Mouse (Mus musculus) midbrain, embryonic 16.5 days (tissue): ENCODE data around the gene Gm20388. TPM values are rescaled to one million over a fixed set of nuclear protein-coding genes. Genes with fewer than 3 reads are reported as not detected.

Experiments
- ATAC-seq: fragments of 200-750 bp; cut with Nextera tagmentation; 2 replicates; pipeline ENCODE4 v1.8.0; 2017; ENCODE audit warnings: moderate TSS enrichment
- H3K27ac ChIP-seq: fragments of 300-500 bp; sonication (generic); 2 replicates; pipeline ENCODE4 v1.5.1; 2014; ENCODE audit warnings: mild to moderate bottlenecking, low read length, mixed read lengths
- H3K27me3 ChIP-seq: fragments of 300-500 bp; sonication (generic); 2 replicates; pipeline ENCODE4 v1.6.1; 2014; ENCODE audit warnings: low read depth, low read length, mixed read lengths; ENCODE audit not compliant: control insufficient read depth, insufficient read depth
- H3K36me3 ChIP-seq: fragments of 300-500 bp; sonication (generic); 2 replicates; pipeline ENCODE4 v1.6.1; 2014; ENCODE audit warnings: mild to moderate bottlenecking, low read length, moderate library complexity, mixed read lengths; ENCODE audit not compliant: control insufficient read depth, insufficient read depth
- H3K4me1 ChIP-seq: fragments of 300-500 bp; sonication (generic); 2 replicates; pipeline ENCODE4 v1.6.1; 2014; ENCODE audit warnings: mild to moderate bottlenecking, low read length, mixed read lengths; ENCODE audit not compliant: control insufficient read depth, insufficient read depth
- H3K4me2 ChIP-seq: fragments of 300-500 bp; sonication (generic); 2 replicates; pipeline ENCODE4 v1.6.1; 2014; ENCODE audit warnings: mild to moderate bottlenecking, low read length, mixed read lengths
- H3K4me3 ChIP-seq: fragments of 300-500 bp; sonication (generic); 2 replicates; pipeline ENCODE4 v1.5.1; 2014; ENCODE audit warnings: low read depth, mild to moderate bottlenecking, low read length, moderate library complexity, mixed read lengths
- H3K9ac ChIP-seq: fragments of 300-500 bp; sonication (generic); 2 replicates; pipeline ENCODE4 v1.6.1; 2014; ENCODE audit warnings: low read depth, low read length, mixed read lengths
- H3K9me3 ChIP-seq: fragments of 300-500 bp; sonication (generic); replicated peaks from 2 replicates; pipeline ENCODE4 v1.6.1; 2014; ENCODE audit warnings: mild to moderate bottlenecking, low read length, mixed read lengths; ENCODE audit not compliant: control insufficient read depth, poor library complexity, severe bottlenecking
- WGBS: fragments of 180-500 bp; shearing (Covaris S2); extraction: QIAGEN DNeasy Blood & Tissue Kit; methylation state at CpG from one replicate; pipeline ENCODE4 v1.1.7; 2014; 5-methylcytosine and 5-hydroxymethylcytosine counted together
- polyA plus RNA-seq: library from polyadenylated mRNA; unstranded; fragments of >200 nt; fragmentation: Nextera tagmentation; extraction: Ambion mirVana; gene quantifications from 2 replicates; pipeline ENCODE4 v1.2.1, GENCODE M21; 2015

Gene Gm20388
- polyA plus RNA-seq, 1 experiment from 2014 or later, result 7.5 TPM

DNA sequence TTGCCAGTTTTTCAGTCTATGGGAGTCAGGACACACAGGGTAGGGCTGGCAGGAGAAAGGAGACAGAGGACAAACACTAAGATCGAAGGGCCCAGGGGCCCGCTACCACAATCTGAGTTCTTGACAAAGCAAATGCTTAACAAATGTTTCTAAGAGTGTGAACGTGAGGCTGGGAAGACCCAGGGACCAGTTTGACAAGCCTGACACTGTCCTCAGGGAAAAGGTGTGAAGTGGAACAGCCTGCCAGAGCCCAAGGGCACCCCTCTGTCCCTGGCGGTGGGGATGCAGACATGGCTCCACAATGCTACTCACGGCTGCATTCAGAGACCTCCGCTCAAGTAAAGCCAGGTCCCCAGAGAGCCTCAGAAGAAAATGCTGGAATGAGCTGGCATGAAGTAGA lies 4195.2 kb downstream of the Gm20388 start:
- H3K4me2 ChIP-seq, result no peak overlapping the region
- no peaks in the 10 kb centered on the region for H3K4me1 ChIP-seq
- H3K36me3 ChIP-seq, result no peaks in the 10 kb centered on the region
- no peaks in the 10 kb centered on the region for H3K9me3 ChIP-seq
- H3K27me3 ChIP-seq, result no peaks in the 10 kb centered on the region
- 66% methylated on average over 6 of the region's 6 CpGs for WGBS
- H3K27ac ChIP-seq, result no peak overlapping the region
- H3K9ac ChIP-seq, result no peak overlapping the region
- no peak overlapping the region for H3K4me3 ChIP-seq
- no peak for ATAC-seq

DNA sequence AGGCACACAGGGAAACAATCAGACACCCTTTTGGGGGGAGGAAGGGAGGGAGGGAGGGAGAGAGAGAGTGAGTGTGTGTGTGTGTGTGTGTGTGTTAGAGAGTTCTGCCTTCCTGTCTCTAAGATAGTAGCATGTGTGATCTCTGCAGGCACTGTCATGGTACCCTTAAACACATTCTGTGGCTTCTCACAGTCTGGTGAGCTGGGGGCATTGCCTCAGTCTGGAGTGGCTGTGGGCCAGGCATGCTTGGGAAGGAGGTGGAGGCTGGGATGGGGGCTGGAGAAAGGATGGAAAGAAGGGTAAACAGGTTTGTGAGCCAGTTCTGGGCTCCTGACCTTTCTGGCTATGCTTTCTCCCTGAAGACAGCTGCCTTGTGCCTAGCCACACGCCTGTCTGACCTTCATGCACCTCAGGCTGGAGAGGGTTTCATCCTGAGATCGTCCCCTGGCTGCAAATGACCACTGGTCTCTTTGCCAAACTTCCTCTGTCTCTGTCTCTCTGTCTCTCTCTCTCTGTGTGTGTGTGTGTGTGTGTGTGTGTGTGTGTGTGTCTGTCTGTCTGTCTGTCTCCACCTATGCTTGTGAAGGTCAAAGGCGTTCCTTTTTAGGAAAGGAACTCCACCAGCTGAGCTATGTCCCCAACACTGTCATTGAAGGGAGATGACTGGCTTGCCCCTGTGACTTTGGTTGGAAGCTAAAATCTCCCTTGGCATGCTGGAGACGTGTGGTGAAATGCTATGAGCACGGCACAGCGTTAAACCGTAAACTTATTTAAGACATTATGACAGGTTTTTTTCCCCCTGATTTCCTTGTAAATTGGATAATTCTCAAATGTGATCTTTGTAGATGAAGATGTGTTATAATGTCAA lies 4195.9 kb downstream of the Gm20388 start:
- Histone ChIP-seq H3K36me3 (no peaks in the 10 kb centered on the region), H3K27me3 (no peaks in the 10 kb centered on the region), H3K4me2 (no peak overlapping the region), H3K9me3 (no peaks in the 10 kb centered on the region), H3K4me1 (no peaks in the 10 kb centered on the region), H3K27ac (no peak overlapping the region), H3K9ac (no peak overlapping the region), H3K4me3 (no peak overlapping the region)
- 88% methylated on average over 7 of the region's 7 CpGs for WGBS
- ATAC-seq, result no peak

DNA sequence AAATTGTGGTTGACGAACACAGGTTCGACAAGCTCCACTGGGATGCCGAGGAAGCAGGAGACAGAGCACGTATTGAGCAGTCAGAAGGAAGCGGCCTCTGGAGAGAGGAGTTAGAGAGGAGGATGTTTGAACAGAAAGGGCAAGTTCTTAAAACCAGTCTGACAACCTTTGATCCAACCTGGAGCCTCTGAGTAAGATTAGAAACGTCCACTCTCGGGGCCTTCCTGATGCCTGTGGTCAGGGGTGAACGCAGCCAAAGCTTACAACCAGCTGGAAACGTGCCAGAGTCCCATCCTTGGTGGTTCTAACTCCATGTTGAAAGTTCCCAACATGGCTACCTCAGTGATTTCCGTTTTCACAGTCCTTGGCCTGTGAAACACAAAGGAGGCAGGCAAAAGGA lies 4202.5 kb downstream of the Gm20388 start:
- no peak overlapping the region for H3K4me3 ChIP-seq
- 80% methylated on average over 10 of the region's 10 CpGs for WGBS
- no peak overlapping the region for H3K27ac ChIP-seq
- H3K4me1 ChIP-seq, result no peaks in the 10 kb centered on the region
- H3K9me3 ChIP-seq, result 0 out of 2 replicates have a peak, but pooled peaks cover 3% of the 10 kb centered on the region
- no peaks in the 10 kb centered on the region for H3K27me3 ChIP-seq
- no peaks in the 10 kb centered on the region for H3K36me3 ChIP-seq
- no peak overlapping the region for H3K4me2 ChIP-seq
- no peak overlapping the region for H3K9ac ChIP-seq
- no peak for ATAC-seq

DNA sequence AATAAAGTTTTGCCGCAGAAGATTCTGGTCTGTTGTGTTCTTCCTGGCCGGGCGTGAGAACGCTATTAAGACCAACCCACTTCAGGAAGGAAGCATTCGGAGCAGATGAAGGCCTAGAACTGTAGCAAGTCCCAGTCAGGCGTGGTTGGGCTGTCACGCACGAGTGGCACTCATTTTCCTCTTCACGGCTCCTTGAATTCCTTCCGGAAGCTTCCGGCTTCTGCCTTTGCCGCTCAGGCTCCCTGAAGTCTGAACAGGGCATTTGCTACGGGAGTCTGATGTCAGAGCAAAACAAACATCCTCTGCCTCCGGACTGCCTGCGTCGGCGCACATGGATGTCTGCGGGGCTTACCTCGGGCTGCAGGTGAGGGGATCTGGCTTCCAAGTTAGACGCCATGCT lies 4214.6 kb downstream of the Gm20388 start:
- Histone ChIP-seq H3K27me3 (no peaks in the 10 kb centered on the region), H3K36me3 (no peaks in the 10 kb centered on the region), H3K4me1 (no peaks in the 10 kb centered on the region), H3K9me3 (no peaks in the 10 kb centered on the region), H3K9ac (no peak overlapping the region), H3K4me2 (no peak overlapping the region), H3K4me3 (no peak overlapping the region), H3K27ac (no peak overlapping the region)
- ATAC-seq, result no peak
- 95% methylated on average over 20 of the region's 20 CpGs for WGBS

DNA sequence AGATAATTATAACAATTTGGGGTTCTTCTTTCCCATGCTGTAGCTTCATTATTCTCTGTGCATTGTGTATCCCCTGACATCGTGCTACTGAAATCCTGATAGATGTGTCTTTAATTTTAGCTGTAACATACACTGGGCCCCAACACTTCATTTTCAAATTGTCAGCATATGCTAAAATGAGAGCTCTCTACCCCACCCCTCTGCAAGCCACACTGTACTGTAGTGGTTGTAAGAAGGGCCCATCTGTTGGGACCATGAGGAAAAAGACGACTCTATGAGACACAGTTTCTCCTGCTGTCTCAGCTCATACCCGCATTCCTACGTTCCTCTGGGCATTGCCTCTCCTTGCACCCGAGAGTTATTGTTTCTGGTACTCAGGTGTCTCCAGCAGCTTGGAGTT lies 4226.6 kb downstream of the Gm20388 start:
- Histone ChIP-seq H3K4me2 (no peak overlapping the region), H3K4me1 (peaks cover 30% of the 10 kb centered on the region), H3K4me3 (no peak overlapping the region), H3K9me3 (no peaks in the 10 kb centered on the region), H3K27ac (no peak overlapping the region), H3K9ac (no peak overlapping the region), H3K36me3 (no peaks in the 10 kb centered on the region), H3K27me3 (no peaks in the 10 kb centered on the region)
- ATAC-seq, result peak; percentile 28; the same call in 1 of the 2 replicates
- 70% methylated on average over 5 of the region's 5 CpGs for WGBS

DNA sequence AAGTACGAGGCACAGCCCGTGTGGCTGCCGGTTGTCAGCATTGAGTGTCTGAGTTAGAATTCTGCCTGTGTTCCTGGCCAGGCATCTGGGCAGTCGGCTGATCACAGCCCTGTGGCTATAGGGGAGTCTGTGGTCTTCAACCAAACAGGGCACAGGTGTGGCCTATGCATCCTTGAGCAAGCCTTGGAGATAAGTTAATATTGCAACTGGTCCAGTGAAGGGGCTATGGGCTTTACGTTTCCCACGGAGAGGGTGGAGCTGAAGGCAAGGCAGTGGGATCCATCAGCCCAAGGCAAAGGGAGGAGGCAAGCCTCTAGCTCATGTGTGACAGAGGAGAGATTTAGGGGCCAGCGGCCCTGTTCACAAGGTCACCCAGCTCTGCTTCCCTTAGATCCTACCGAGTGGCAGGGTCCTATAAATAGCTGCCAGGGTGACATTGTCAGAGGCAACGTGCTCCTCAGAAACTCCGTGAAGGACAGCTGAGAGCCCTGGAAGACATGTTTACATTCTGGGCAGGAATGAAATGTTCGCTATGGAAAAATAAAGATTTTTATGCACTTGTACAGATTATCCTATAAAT lies 4229.7 kb downstream of the Gm20388 start:
- peaks cover 32% of the 10 kb centered on the region for H3K4me1 ChIP-seq
- WGBS, result 49% methylated on average over 11 of the region's 11 CpGs
- ATAC-seq, result no peak

DNA sequence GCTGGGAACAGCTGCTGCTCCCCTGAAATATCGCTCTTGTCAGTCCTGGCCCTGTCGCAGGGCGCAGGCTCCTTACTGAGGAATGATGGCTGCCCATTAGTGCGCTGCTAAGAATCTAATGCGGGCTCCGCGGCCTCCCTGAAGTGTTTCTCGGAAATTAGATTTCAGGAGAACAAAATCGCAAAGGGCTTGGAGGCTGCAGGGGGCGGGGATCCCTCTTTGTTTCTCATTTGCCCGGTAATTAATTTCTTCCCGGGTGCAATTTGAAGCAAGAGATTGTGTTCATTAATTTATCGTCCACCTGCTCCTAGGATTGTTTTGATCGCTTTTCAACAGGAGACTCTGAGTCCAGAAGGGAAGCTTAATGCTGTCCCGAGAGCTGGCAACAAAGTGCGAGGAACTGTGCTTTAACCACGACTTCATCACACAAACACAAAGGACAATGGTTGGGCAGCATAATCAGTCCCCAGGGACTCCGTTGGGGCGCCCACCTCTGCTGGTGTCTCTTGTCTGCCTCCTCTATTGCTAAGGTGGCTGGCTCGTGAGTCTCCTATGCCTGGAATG lies 4230.3 kb downstream of the Gm20388 start:
- peak overlapping the region; percentile 27 for H3K4me2 ChIP-seq
- H3K9me3 ChIP-seq, result no peaks in the 10 kb centered on the region
- H3K4me3 ChIP-seq, result no peak overlapping the region
- H3K27me3 ChIP-seq, result no peaks in the 10 kb centered on the region
- no peaks in the 10 kb centered on the region for H3K36me3 ChIP-seq
- ATAC-seq, result peak; percentile 32; the same call in 1 of the 2 replicates
- H3K27ac ChIP-seq, result peak overlapping the region; percentile 65
- peaks cover 32% of the 10 kb centered on the region for H3K4me1 ChIP-seq
- WGBS, result 9% methylated on average over 20 of the region's 20 CpGs
- H3K9ac ChIP-seq, result no peak overlapping the region

More for the DNA sequence above, 4229.7 kb downstream of the Gm20388 start:
- Histone ChIP-seq H3K4me3 (no peak overlapping the region), H3K9ac (no peak overlapping the region), H3K27ac (peak overlapping the region; percentile 65), H3K27me3 (no peaks in the 10 kb centered on the region), H3K36me3 (no peaks in the 10 kb centered on the region), H3K4me2 (peak overlapping the region; percentile 27), H3K9me3 (no peaks in the 10 kb centered on the region)

DNA sequence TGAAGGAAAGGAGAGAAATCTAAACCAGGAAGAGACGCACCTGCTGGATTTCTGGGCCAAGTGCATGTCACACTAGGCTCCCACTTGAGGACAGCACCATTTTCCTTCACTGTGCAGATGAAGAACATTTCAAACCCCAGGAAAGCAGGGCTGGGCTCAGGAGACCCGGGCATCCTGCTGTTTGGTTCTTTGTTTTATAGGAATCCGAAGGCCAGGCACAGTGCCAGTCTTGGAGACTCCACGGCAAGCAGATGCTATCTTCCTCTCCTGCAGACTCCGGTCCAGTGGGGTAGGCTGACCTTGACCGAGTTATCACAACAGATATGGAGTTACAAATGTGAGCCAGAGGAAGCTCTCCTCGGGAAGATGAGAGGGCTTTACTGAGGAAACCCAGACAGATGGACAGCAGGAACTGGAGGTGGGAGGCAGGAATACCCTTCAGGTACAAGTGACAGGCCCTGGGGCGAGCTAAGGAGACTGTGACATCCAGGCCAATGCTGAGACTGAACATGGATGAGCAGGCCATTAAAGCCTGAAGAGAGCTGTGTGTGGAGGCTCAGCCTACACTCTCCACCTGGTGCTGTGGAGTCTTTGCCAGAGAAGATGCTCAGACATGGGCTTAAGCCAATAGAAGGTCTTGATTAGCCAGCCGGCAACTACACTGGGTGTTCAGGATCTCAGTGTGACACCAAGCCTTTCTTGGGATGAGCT lies 4231.2 kb downstream of the Gm20388 start:
- Histone ChIP-seq H3K4me1 (peaks cover 30% of the 10 kb centered on the region), H3K27ac (peak overlapping the region; percentile 30; the same call in 1 of the 2 replicates), H3K4me2 (no peak overlapping the region), H3K36me3 (no peaks in the 10 kb centered on the region), H3K27me3 (no peaks in the 10 kb centered on the region), H3K4me3 (no peak overlapping the region), H3K9ac (no peak overlapping the region), H3K9me3 (no peaks in the 10 kb centered on the region)
- ATAC-seq, result no peak
- WGBS, result 52% methylated on average over 9 of the region's 9 CpGs
